Mouse (Mus musculus): ENCODE measurements at regions not wholly inside any gene's neighbourhood (a gene's known extent, or its start where the extent isn't known, plus 50 kb on each side); places are given as distances from the start of the nearest gene placed in this dataset.

GRCm38 (mm10) chr8:30840064-30840463 lies 2588.4 kb upstream of the 5930422O12Rik start:
- peak; percentile 61; the same call in 1 of the 2 replicates for TF ChIP-seq ZC3H11A (IDR thresholded peaks at IDR 0.05; ENCODE audit: borderline replicate concordance, low read depth, low read length)
- TF ChIP-seq ZNF384 (IDR thresholded peaks at IDR 0.05; ENCODE audit: low read depth, low read length): no peak
- no peak for TF ChIP-seq CHD2 (IDR thresholded peaks at IDR 0.05; ENCODE audit: low read depth, low read length)
- TF ChIP-seq MAFK (IDR thresholded peaks at IDR 0.05; ENCODE audit: insufficient read depth, low read depth, low read length): no peak

All from ES-E14 (cell line).